Mouse (Mus musculus): Measurements from ENCODE around the gene Map3k10.

- TF ChIP-seq CTCF (conservative IDR thresholded peaks at IDR 0.05; ENCODE audit: insufficient read depth, insufficient read length, low read depth, low read length) (no peak), POLR2A (IDR thresholded peaks at IDR 0.05; ENCODE audit: low read depth, low read length) (no peak)
These were observed 60.5 kb downstream of the Map3k10 start for GRCm38 (mm10) chr7:27613751-27614499.

Data from kidney, adult 2 months (tissue).